Mouse (Mus musculus): ENCODE measurements at regions not wholly inside any gene's neighbourhood (a gene's known extent, or its start where the extent isn't known, plus 50 kb on each side); places are given as distances from the start of the nearest gene placed in this dataset.

GRCm38 (mm10) chr16:30652692-30653091, 53.2 kb downstream of the Fam43a start:
- H3K27ac ChIP-seq (replicated peaks; ENCODE audit: low read depth, low read length) = no peak overlapping the region
- no peak overlapping the region for H3K4me3 ChIP-seq (ENCODE audit: insufficient read depth, low read depth, low read length)
- H3K4me1 ChIP-seq (ENCODE audit: control insufficient read depth, insufficient read depth, insufficient read length, low read length) = peaks cover 8% of the 10 kb centered on the region; the same call in 1 of the 2 replicates

GRCm38 (mm10) chr16:30653806-30654205, 54.3 kb downstream of the Fam43a start:
- Histone ChIP-seq H3K4me1 (ENCODE audit: control insufficient read depth, insufficient read depth, insufficient read length, low read length) (peaks cover 8% of the 10 kb centered on the region; the same call in 1 of the 2 replicates), H3K27ac (replicated peaks; ENCODE audit: low read depth, low read length) (no peak overlapping the region; the same call in 1 of the 2 replicates), H3K4me3 (ENCODE audit: insufficient read depth, low read depth, low read length) (no peak overlapping the region)

- H3K27ac ChIP-seq (replicated peaks; ENCODE audit: low read depth, low read length) = no peak overlapping the region; the same call in 1 of the 2 replicates
These were observed 54.7 kb downstream of the Fam43a start for GRCm38 (mm10) chr16:30654226-30654625.

GRCm38 (mm10) chr16:30655798-30656221, 56.3 kb downstream of the Fam43a start:
- Histone ChIP-seq H3K4me3 (ENCODE audit: insufficient read depth, low read depth, low read length) (no peak overlapping the region), H3K4me1 (ENCODE audit: control insufficient read depth, insufficient read depth, insufficient read length, low read length) (peaks cover 8% of the 10 kb centered on the region; the same call in 1 of the 2 replicates), H3K27ac (replicated peaks; ENCODE audit: low read depth, low read length) (no peak overlapping the region)

More at GRCm38 (mm10) chr16:30654226-30654625, 54.7 kb downstream of the Fam43a start:
- Histone ChIP-seq H3K4me1 (ENCODE audit: control insufficient read depth, insufficient read depth, insufficient read length, low read length) (peaks cover 8% of the 10 kb centered on the region; the same call in 1 of the 2 replicates), H3K4me3 (ENCODE audit: insufficient read depth, low read depth, low read length) (no peak overlapping the region)

- no peak overlapping the region for H3K4me3 ChIP-seq (ENCODE audit: insufficient read depth, low read depth, low read length)
- no peak overlapping the region for H3K27ac ChIP-seq (replicated peaks; ENCODE audit: low read depth, low read length)
- peaks cover 8% of the 10 kb centered on the region; the same call in 1 of the 2 replicates for H3K4me1 ChIP-seq (ENCODE audit: control insufficient read depth, insufficient read depth, insufficient read length, low read length)
These were observed 57.4 kb downstream of the Fam43a start for GRCm38 (mm10) chr16:30656881-30657280.

- no peak overlapping the region for H3K27ac ChIP-seq (replicated peaks; ENCODE audit: low read depth, low read length)
- no peak overlapping the region for H3K4me3 ChIP-seq (ENCODE audit: insufficient read depth, low read depth, low read length)
- H3K4me1 ChIP-seq (ENCODE audit: control insufficient read depth, insufficient read depth, insufficient read length, low read length) = peaks cover 6% of the 10 kb centered on the region; the same call in 1 of the 2 replicates
These were observed 59.4 kb downstream of the Fam43a start for GRCm38 (mm10) chr16:30658921-30659320.

GRCm38 (mm10) chr16:30661086-30661977, 61.8 kb downstream of the Fam43a start:
- no peak overlapping the region for H3K4me3 ChIP-seq (ENCODE audit: insufficient read depth, low read depth, low read length)
- H3K4me1 ChIP-seq (ENCODE audit: control insufficient read depth, insufficient read depth, insufficient read length, low read length) = no peaks in the 10 kb centered on the region
- H3K27ac ChIP-seq (replicated peaks; ENCODE audit: low read depth, low read length) = no peak overlapping the region

- H3K4me3 ChIP-seq (ENCODE audit: insufficient read depth, low read depth, low read length) = no peak overlapping the region
- H3K27ac ChIP-seq (replicated peaks; ENCODE audit: low read depth, low read length) = no peak overlapping the region
- no peaks in the 10 kb centered on the region for H3K4me1 ChIP-seq (ENCODE audit: control insufficient read depth, insufficient read depth, insufficient read length, low read length)
These were observed 63.5 kb downstream of the Fam43a start for GRCm38 (mm10) chr16:30663055-30663454.

- Histone ChIP-seq H3K4me1 (ENCODE audit: control insufficient read depth, insufficient read depth, insufficient read length, low read length) (no peaks in the 10 kb centered on the region), H3K4me3 (ENCODE audit: insufficient read depth, low read depth, low read length) (no peak overlapping the region)
These were observed 64.4 kb downstream of the Fam43a start for GRCm38 (mm10) chr16:30663971-30664370.

GRCm38 (mm10) chr16:30664433-30664832, 64.9 kb downstream of the Fam43a start:
- no peaks in the 10 kb centered on the region for H3K4me1 ChIP-seq (ENCODE audit: control insufficient read depth, insufficient read depth, insufficient read length, low read length)
- no peak overlapping the region for H3K4me3 ChIP-seq (ENCODE audit: insufficient read depth, low read depth, low read length)
- no peak overlapping the region for H3K27ac ChIP-seq (replicated peaks; ENCODE audit: low read depth, low read length)

More at GRCm38 (mm10) chr16:30663971-30664370, 64.4 kb downstream of the Fam43a start:
- H3K27ac ChIP-seq (replicated peaks; ENCODE audit: low read depth, low read length) = no peak overlapping the region

- Histone ChIP-seq H3K27ac (replicated peaks; ENCODE audit: low read depth, low read length) (no peak overlapping the region), H3K4me3 (ENCODE audit: insufficient read depth, low read depth, low read length) (no peak overlapping the region), H3K4me1 (ENCODE audit: control insufficient read depth, insufficient read depth, insufficient read length, low read length) (no peaks in the 10 kb centered on the region)
These were observed 66.4 kb downstream of the Fam43a start for GRCm38 (mm10) chr16:30665881-30666280.

GRCm38 (mm10) chr16:30669883-30670282, 70.4 kb downstream of the Fam43a start:
- H3K27ac ChIP-seq (replicated peaks; ENCODE audit: low read depth, low read length) = no peak overlapping the region
- H3K4me3 ChIP-seq (ENCODE audit: insufficient read depth, low read depth, low read length) = no peak overlapping the region
- H3K4me1 ChIP-seq (ENCODE audit: control insufficient read depth, insufficient read depth, insufficient read length, low read length) = peaks cover 3% of the 10 kb centered on the region; the same call in 1 of the 2 replicates

- H3K4me1 ChIP-seq (ENCODE audit: control insufficient read depth, insufficient read depth, insufficient read length, low read length) = peaks cover 6% of the 10 kb centered on the region
- H3K27ac ChIP-seq (replicated peaks; ENCODE audit: low read depth, low read length) = no peak overlapping the region
- H3K4me3 ChIP-seq (ENCODE audit: insufficient read depth, low read depth, low read length) = no peak overlapping the region
These were observed 72.1 kb downstream of the Fam43a start for GRCm38 (mm10) chr16:30671584-30671983.

- H3K4me1 ChIP-seq (ENCODE audit: control insufficient read depth, insufficient read depth, insufficient read length, low read length) = peaks cover 6% of the 10 kb centered on the region
- H3K4me3 ChIP-seq (ENCODE audit: insufficient read depth, low read depth, low read length) = no peak overlapping the region
- no peak overlapping the region for H3K27ac ChIP-seq (replicated peaks; ENCODE audit: low read depth, low read length)
These were observed 73.4 kb downstream of the Fam43a start for GRCm38 (mm10) chr16:30672776-30673550.

- H3K4me1 ChIP-seq (ENCODE audit: control insufficient read depth, insufficient read depth, insufficient read length, low read length) = peaks cover 6% of the 10 kb centered on the region
- no peak overlapping the region for H3K27ac ChIP-seq (replicated peaks; ENCODE audit: low read depth, low read length)
- H3K4me3 ChIP-seq (ENCODE audit: insufficient read depth, low read depth, low read length) = no peak overlapping the region
These were observed 74.1 kb downstream of the Fam43a start for GRCm38 (mm10) chr16:30673662-30674061.
